9 mouse cellular contexts compared by ENCODE assay signal in the genomic region with DNA sequence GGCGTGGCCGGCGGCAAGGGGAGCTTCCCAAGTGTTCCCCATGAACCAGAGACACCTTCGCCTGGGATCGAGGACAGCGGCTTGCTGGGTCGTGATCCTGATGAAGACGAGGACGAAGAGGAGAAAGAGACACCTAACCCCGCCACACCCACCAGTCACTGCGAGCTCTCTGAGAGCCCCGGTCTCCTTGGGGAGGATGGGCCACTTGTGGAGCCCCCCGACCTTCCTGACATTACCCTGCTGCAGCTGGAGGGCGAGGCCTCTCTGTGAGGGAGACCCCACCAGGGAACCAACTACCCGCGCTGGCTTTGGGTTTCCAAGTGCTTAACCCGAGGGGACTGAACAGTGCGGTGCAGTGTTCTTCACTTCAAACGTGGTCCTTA. TPM values are rescaled to one million over a fixed set of nuclear protein-coding genes. Genes with fewer than 3 reads are reported as not detected.
DNase-seq lines count a peak whose midpoint lies in the region; ATAC-seq and TF ChIP-seq lines count a peak whose summit lies in the region.
"Had no signal": no experiment of that assay in that cellular context is flagged by ENCODE, and none has a peak within 500 bp of the region (broad histone marks: within the 10 kb centered on the region; RNA-seq: fewer than 3 reads in every experiment).

No protein-coding gene starts in this region.

- H3K27ac ChIP-seq in layer of hippocampus, adult 2 months: 0 out of 2 replicates have a peak overlapping the region, but pooled peaks have one; percentile 93
- H3K27ac ChIP-seq in embryonic facial prominence, embryonic 15.5 days (replicated peaks): no peak overlapping the region
- peak overlapping the region; percentile 95; the same call in 1 of the 2 replicates for H3K27ac ChIP-seq in hindbrain, embryonic 15.5 days (replicated peaks)
- no peak overlapping the region for H3K27ac ChIP-seq in neural tube, embryonic 12.5 days

- H3K9me3 ChIP-seq in embryonic facial prominence, embryonic 15.5 days (replicated peaks): no peaks in the 10 kb centered on the region
- H3K9me3 ChIP-seq in hindbrain, embryonic 15.5 days: no peaks in the 10 kb centered on the region
- no peaks in the 10 kb centered on the region for H3K9me3 ChIP-seq in neural tube, embryonic 12.5 days

- H3K4me2 ChIP-seq in embryonic facial prominence, embryonic 15.5 days (replicated peaks): no peak overlapping the region; the same call in 1 of the 2 replicates
- peak overlapping the region; percentile 82 for H3K4me2 ChIP-seq in hindbrain, embryonic 15.5 days
- H3K4me2 ChIP-seq in neural tube, embryonic 12.5 days (replicated peaks): peak overlapping the region; percentile 81

- H3K36me3 ChIP-seq in embryonic facial prominence, embryonic 15.5 days: no peaks in the 10 kb centered on the region
- no peaks in the 10 kb centered on the region for H3K36me3 ChIP-seq in hindbrain, embryonic 15.5 days
- H3K36me3 ChIP-seq in neural tube, embryonic 12.5 days: no peaks in the 10 kb centered on the region

- ATAC-seq in embryonic facial prominence, embryonic 15.5 days (ENCODE audit: insufficient number of reproducible peaks, low FRiP score, low TSS enrichment, low read depth): no peak
- ATAC-seq in hindbrain, embryonic 15.5 days (ENCODE audit: low FRiP score, low read depth): no peak
- no peak for ATAC-seq in neural tube, embryonic 12.5 days (ENCODE audit: low FRiP score, low read depth)

- H3K4me3 ChIP-seq in layer of hippocampus, adult 2 months: peak overlapping the region; percentile 80
- peak overlapping the region; percentile 43; the same call in 1 of the 2 replicates for H3K4me3 ChIP-seq in embryonic facial prominence, embryonic 15.5 days (replicated peaks)
- peak overlapping the region; percentile 58 for H3K4me3 ChIP-seq in hindbrain, embryonic 15.5 days
- H3K4me3 ChIP-seq in neural tube, embryonic 12.5 days: peak overlapping the region; percentile 52

- H3K27me3 ChIP-seq in embryonic facial prominence, embryonic 15.5 days: peaks cover 81% of the 10 kb centered on the region
- no peaks in the 10 kb centered on the region; the same call in 1 of the 2 replicates for H3K27me3 ChIP-seq in hindbrain, embryonic 15.5 days
- peaks cover 44% of the 10 kb centered on the region for H3K27me3 ChIP-seq in neural tube, embryonic 12.5 days (replicated peaks)

- WGBS in embryonic facial prominence, embryonic 15.5 days: 5% methylated on average over 19 of the region's 19 CpGs
- WGBS in hindbrain, embryonic 15.5 days: 3% methylated on average over 19 of the region's 19 CpGs
- WGBS in neural tube, embryonic 12.5 days: 2% methylated on average over 19 of the region's 19 CpGs

- no peak overlapping the region for H3K9ac ChIP-seq in embryonic facial prominence, embryonic 15.5 days
- H3K9ac ChIP-seq in hindbrain, embryonic 15.5 days: peak overlapping the region; percentile 68
- H3K9ac ChIP-seq in neural tube, embryonic 12.5 days: peak overlapping the region; percentile 65

- TF ChIP-seq CTCF in layer of hippocampus, adult 2 months (conservative IDR thresholded peaks at IDR 0.05): no peak

- H3K4me1 ChIP-seq in embryonic facial prominence, embryonic 15.5 days: peaks cover 10% of the 10 kb centered on the region
- peaks cover 47% of the 10 kb centered on the region for H3K4me1 ChIP-seq in hindbrain, embryonic 15.5 days (replicated peaks)
- peaks cover 24% of the 10 kb centered on the region for H3K4me1 ChIP-seq in neural tube, embryonic 12.5 days

- peak in 1 of 2 experiments; percentile 14 for DNase-seq in layer of hippocampus, adult 2 months (ENCODE audit: low spot score in 2 of 2)
- DNase-seq in layer of hippocampus, postnatal 14 days (ENCODE audit: low spot score in 2 of 2): no peak
- DNase-seq in adrenal gland, adult (ENCODE audit: inconsistent age in 2 of 2, low spot score in 1 of 2): no peak
- no peak for DNase-seq in embryo, embryonic 10.5 days (ENCODE audit: low spot score)

RNA-seq across cellular contexts. Expression of gene Ccdc184, which starts 1.7 kb away (rescaled TPM):
- total RNA-seq in layer of hippocampus, adult 2 months (2021): 10 to 100 TPM; 10.6 to 10.9 TPM
- total RNA-seq in layer of hippocampus, postnatal 14 days (2021): 10 to 100 TPM; 18.2 to 18.7 TPM
- 2.1 and 2.9 TPM in 2 replicates for polyA plus RNA-seq in embryonic facial prominence, embryonic 15.5 days (2015; fragmentation: Nextera tagmentation; extraction: Ambion mirVana)
- 103 and 113 TPM in 2 replicates for polyA plus RNA-seq in hindbrain, embryonic 15.5 days (2015; fragmentation: Nextera tagmentation; extraction: Ambion mirVana)
- polyA plus RNA-seq in neural tube, embryonic 12.5 days (2016; fragmentation: Nextera tagmentation; extraction: Ambion mirVana): 22.5 and 24.0 TPM in 2 replicates
- total RNA-seq: gastrocnemius, adult 18-20 months had no signal

RNA-seq across cellular contexts. Expression of gene Asb8, which starts 3.2 kb away (rescaled TPM):
- total RNA-seq in layer of hippocampus, adult 2 months (2021): 10 to 100 TPM; 51.8 to 55.1 TPM
- 10 to 100 TPM; 45.0 to 45.6 TPM for total RNA-seq in layer of hippocampus, postnatal 14 days (2021)
- 47.8 and 48.5 TPM in 2 replicates for polyA plus RNA-seq in embryonic facial prominence, embryonic 15.5 days (2015; fragmentation: Nextera tagmentation; extraction: Ambion mirVana)
- 58.4 and 60.7 TPM in 2 replicates for polyA plus RNA-seq in hindbrain, embryonic 15.5 days (2015; fragmentation: Nextera tagmentation; extraction: Ambion mirVana)
- 51.4 and 52.1 TPM in 2 replicates for polyA plus RNA-seq in neural tube, embryonic 12.5 days (2016; fragmentation: Nextera tagmentation; extraction: Ambion mirVana)

RNA-seq across cellular contexts. Expression of gene Olfr288, which starts 26.7 kb away (rescaled TPM):
- not detected for total RNA-seq in layer of hippocampus, adult 2 months (2021)
- not detected for total RNA-seq in layer of hippocampus, postnatal 14 days (2021)
- not detected in 2 replicates for polyA plus RNA-seq in embryonic facial prominence, embryonic 15.5 days (2015; fragmentation: Nextera tagmentation; extraction: Ambion mirVana)
- not detected in 2 replicates for polyA plus RNA-seq in hindbrain, embryonic 15.5 days (2015; fragmentation: Nextera tagmentation; extraction: Ambion mirVana)
- not detected in 2 replicates for polyA plus RNA-seq in neural tube, embryonic 12.5 days (2016; fragmentation: Nextera tagmentation; extraction: Ambion mirVana)
- total RNA-seq: gastrocnemius, adult 18-20 months had no signal

RNA-seq across cellular contexts. Expression of gene Gm44579, which starts 52.2 kb away (rescaled TPM):
- not detected for total RNA-seq in layer of hippocampus, adult 2 months (2021)
- under 1 TPM in 1 of 2 experiments, not detected in 1; 0.16 TPM for total RNA-seq in layer of hippocampus, postnatal 14 days (2021)
- not detected in 2 replicates for polyA plus RNA-seq in embryonic facial prominence, embryonic 15.5 days (2015; fragmentation: Nextera tagmentation; extraction: Ambion mirVana)
- not detected in 2 replicates for polyA plus RNA-seq in hindbrain, embryonic 15.5 days (2015; fragmentation: Nextera tagmentation; extraction: Ambion mirVana)
- polyA plus RNA-seq in neural tube, embryonic 12.5 days (2016; fragmentation: Nextera tagmentation; extraction: Ambion mirVana): not detected in 2 replicates
- total RNA-seq: gastrocnemius, adult 18-20 months; layer of hippocampus, postnatal 36 days had no signal

RNA-seq across cellular contexts. Expression of gene Olfr287, which starts 52.2 kb away (rescaled TPM):
- 1 to 10 TPM; 4.1 to 4.4 TPM for total RNA-seq in layer of hippocampus, adult 2 months (2021)
- 1 to 10 TPM; 1.9 to 2.3 TPM for total RNA-seq in layer of hippocampus, postnatal 14 days (2021)
- polyA plus RNA-seq in embryonic facial prominence, embryonic 15.5 days (2015; fragmentation: Nextera tagmentation; extraction: Ambion mirVana): not detected in 2 replicates
- polyA plus RNA-seq in hindbrain, embryonic 15.5 days (2015; fragmentation: Nextera tagmentation; extraction: Ambion mirVana): 0.12 and 0.21 TPM in 2 replicates
- 0.15 TPM in 1 of 2 replicates, not detected in the other for polyA plus RNA-seq in neural tube, embryonic 12.5 days (2016; fragmentation: Nextera tagmentation; extraction: Ambion mirVana)
- total RNA-seq: gastrocnemius, adult 18-20 months had no signal

Comparison
In these comparisons a context has a peak if more than half of its experiments do, and no peak if none do; other contexts are left out.
1. H3K27ac ChIP-seq: peak in layer of hippocampus, adult 2 months (single experiment) and hindbrain, embryonic 15.5 days (single experiment); none in embryonic facial prominence, embryonic 15.5 days (single experiment) and neural tube, embryonic 12.5 days (single experiment).
2. Peak in every context shown above with its lines, with median percentiles within 50 percentile points of each other: H3K4me3 ChIP-seq.